Mouse (Mus musculus): ENCODE measurements at regions not wholly inside any gene's neighbourhood (a gene's known extent, or its start where the extent isn't known, plus 50 kb on each side); places are given as distances from the start of the nearest gene placed in this dataset.

DNA sequence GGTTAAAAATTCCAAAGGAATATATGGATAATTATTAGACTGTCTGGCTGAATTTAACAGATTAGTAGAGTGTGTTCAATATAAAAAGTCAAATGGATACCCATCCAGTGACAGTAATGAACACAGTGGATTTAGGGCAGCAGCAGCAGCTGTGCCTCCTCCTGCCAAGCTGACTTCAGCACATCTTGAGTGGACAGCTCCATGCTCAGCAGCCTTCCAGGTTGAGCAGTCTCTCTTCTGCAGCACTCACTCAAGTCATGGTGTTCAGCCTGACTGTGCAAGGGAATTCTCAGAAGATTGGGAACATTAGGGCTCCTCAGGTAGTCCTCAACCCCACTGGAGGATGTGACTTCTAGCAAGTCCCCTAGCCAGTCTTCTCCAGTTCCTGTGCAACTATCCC is 240.8 kb upstream of the Rnf32 start:
- TF ChIP-seq RAD21 (IDR thresholded peaks at IDR 0.05; ENCODE audit: low read depth, low read length): no peak
- TF ChIP-seq NELFE (IDR thresholded peaks at IDR 0.05; ENCODE audit: low read depth, low read length): no peak
- no peak for TF ChIP-seq UBTF (IDR thresholded peaks at IDR 0.05; ENCODE audit: borderline replicate concordance, insufficient read depth, low read depth, low read length)
- no peak for TF ChIP-seq CTCF (IDR thresholded peaks at IDR 0.05 in 2 of 3, conservative IDR thresholded peaks at IDR 0.05 in 1 of 3; ENCODE audit: control insufficient read depth in 1 of 3, insufficient read depth in 1 of 3, low read depth in 2 of 3, low read length in 3 of 3, poor library complexity in 1 of 3, severe bottlenecking in 1 of 3)
- no peak for TF ChIP-seq ZKSCAN1 (IDR thresholded peaks at IDR 0.05; ENCODE audit: low read depth, low read length)
- no peak for TF ChIP-seq SIN3A (IDR thresholded peaks at IDR 0.05; ENCODE audit: low read length)
- TF ChIP-seq TBP (IDR thresholded peaks at IDR 0.05; ENCODE audit: low read depth, low read length): no peak
- no peak overlapping the region for H3K4me3 ChIP-seq (ENCODE audit: control insufficient read depth in 1 of 2, insufficient read depth in 1 of 2, low read depth in 2 of 2, low read length in 2 of 2)
- H3K27me3 ChIP-seq (ENCODE audit: control insufficient read depth in 1 of 2, insufficient read depth in 2 of 2, low read length in 2 of 2): no peaks in the 10 kb centered on the region
- no peak overlapping the region for H3K27ac ChIP-seq (ENCODE audit: control insufficient read depth, low read depth, low read length)
- H3K79me2 ChIP-seq (ENCODE audit: control insufficient read depth, insufficient read depth, low read length, poor library complexity): no peaks in the 10 kb centered on the region
- DNase-seq (ENCODE audit: low read depth, low spot score): peak; percentile 12
- no peaks in the 10 kb centered on the region for H3K9me3 ChIP-seq (replicated peaks; ENCODE audit: insufficient read depth, low read length)
- no peaks in the 10 kb centered on the region for H3K36me3 ChIP-seq (ENCODE audit: control insufficient read depth in 1 of 2, insufficient read depth in 2 of 2, low read length in 2 of 2)
- no peak overlapping the region for H3K9ac ChIP-seq (ENCODE audit: control insufficient read depth, low read depth, low read length, poor library complexity, severe bottlenecking)
- H3K4me1 ChIP-seq (ENCODE audit: control insufficient read depth in 1 of 2, insufficient read depth in 2 of 2, low read length in 2 of 2): no peaks in the 10 kb centered on the region

GRCm38 (mm10) chr5:28947465-28947864 is 248.3 kb upstream of the Rnf32 start:
- Histone ChIP-seq H3K36me3 (ENCODE audit: control insufficient read depth in 1 of 2, insufficient read depth in 2 of 2, low read length in 2 of 2) (no peaks in the 10 kb centered on the region), H3K9me3 (replicated peaks; ENCODE audit: insufficient read depth, low read length) (no peaks in the 10 kb centered on the region; the same call in 1 of the 2 replicates), H3K79me2 (ENCODE audit: control insufficient read depth, insufficient read depth, low read length, poor library complexity) (no peaks in the 10 kb centered on the region), H3K27me3 (ENCODE audit: control insufficient read depth in 1 of 2, insufficient read depth in 2 of 2, low read length in 2 of 2) (no peaks in the 10 kb centered on the region), H3K4me1 (ENCODE audit: control insufficient read depth in 1 of 2, insufficient read depth in 2 of 2, low read length in 2 of 2) (no peaks in the 10 kb centered on the region), H3K9ac (ENCODE audit: control insufficient read depth, low read depth, low read length, poor library complexity, severe bottlenecking) (no peak overlapping the region), H3K4me3 (ENCODE audit: control insufficient read depth in 1 of 2, insufficient read depth in 1 of 2, low read depth in 2 of 2, low read length in 2 of 2) (no peak overlapping the region), H3K27ac (ENCODE audit: control insufficient read depth, low read depth, low read length) (no peak overlapping the region)
- no peak for TF ChIP-seq CTCF (IDR thresholded peaks at IDR 0.05 in 2 of 3, conservative IDR thresholded peaks at IDR 0.05 in 1 of 3; ENCODE audit: control insufficient read depth in 1 of 3, insufficient read depth in 1 of 3, low read depth in 2 of 3, low read length in 3 of 3, poor library complexity in 1 of 3, severe bottlenecking in 1 of 3)
- TF ChIP-seq ZNF384 (IDR thresholded peaks at IDR 0.05; ENCODE audit: low read depth, low read length): no peak
- no peak for TF ChIP-seq CHD2 (IDR thresholded peaks at IDR 0.05; ENCODE audit: low read length)
- TF ChIP-seq ZC3H11A (IDR thresholded peaks at IDR 0.05; ENCODE audit: low read depth, low read length): no peak
- no peak for TF ChIP-seq TBP (IDR thresholded peaks at IDR 0.05; ENCODE audit: low read depth, low read length)
- TF ChIP-seq POLR2AphosphoS2 (IDR thresholded peaks at IDR 0.05; ENCODE audit: low read length): no peak
- TF ChIP-seq MYB (IDR thresholded peaks at IDR 0.05; ENCODE audit: low read depth, low read length): no peak
- TF ChIP-seq GATA1 (IDR thresholded peaks at IDR 0.05; ENCODE audit: low read depth, low read length): no peak
- no peak for TF ChIP-seq UBTF (IDR thresholded peaks at IDR 0.05; ENCODE audit: borderline replicate concordance, insufficient read depth, low read depth, low read length)
- no peak for TF ChIP-seq EP300 (IDR thresholded peaks at IDR 0.05; ENCODE audit: low read depth in 1 of 2, low read length in 2 of 2)
- no peak for TF ChIP-seq MAFK (IDR thresholded peaks at IDR 0.05; ENCODE audit: borderline replicate concordance, low read depth, low read length)
- no peak for TF ChIP-seq MAZ (IDR thresholded peaks at IDR 0.05; ENCODE audit: low read depth, low read length)
- no peak for TF ChIP-seq TCF12 (IDR thresholded peaks at IDR 0.05; ENCODE audit: low read depth, low read length)
- no peak for DNase-seq (ENCODE audit: low read depth, low spot score)

Data from MEL (cell line).